Mouse (Mus musculus): ENCODE measurements around the gene Vti1b.
"Not testable (repeated sequence)": the region's sequence is repeated elsewhere in the genome, so short reads cannot be mapped to it uniquely, and the experiment has no call there.

GRCm38 (mm10) chr12:79185160-79185559, 12.7 kb upstream of the Vti1b start:
- TF ChIP-seq POLR2A (IDR thresholded peaks at IDR 0.05; ENCODE audit: control insufficient read depth, low read depth, low read length); CTCF (IDR thresholded peaks at IDR 0.05; ENCODE audit: control insufficient read depth, insufficient read depth, insufficient replicate concordance, low read depth, low read length): not testable (repeated sequence)

All from testis, adult 2 months (tissue).